Mouse (Mus musculus) adrenal gland, adult 2 months (tissue): ENCODE results near the gene Hrasls. TPM values are rescaled to one million over a fixed set of nuclear protein-coding genes. Genes with fewer than 3 reads are reported as not detected.
A peak's percentile ranks its signal among the peaks of the same experiment; 100 is the strongest.

Experiments used
- DNase-seq: peaks from one replicate; pipeline ENCODE4 v3.0.0; 2021
- long read RNA-seq: library from polyadenylated mRNA; stranded (forward); transcript quantifications from one replicate; pipeline ENCODE4 v2.0.0, GENCODE M21; 2021
- polyA plus RNA-seq: library from polyadenylated mRNA; depleted of rRNA; stranded (reverse); fragments of >200 nt; gene quantifications from 2 replicates; pipeline ENCODE4 v1.2.3, GENCODE M21; 2012; rRNA removed
- total RNA-seq, 2 experiments: library from RNA; stranded (reverse); gene quantifications; 2 replicates each; pipeline ENCODE4 v1.2.3; 2021

Hrasls gene
- 1 to 10 TPM; 1.7 to 7.1 TPM for total RNA-seq
- polyA plus RNA-seq = 2.5 and 3.1 TPM in 2 replicates
- long read RNA-seq, partial matches to known transcripts = 0 of 1 reads
- long read RNA-seq, other reads (novel, unspliced or antisense) = 0 of 1 reads

DNA sequence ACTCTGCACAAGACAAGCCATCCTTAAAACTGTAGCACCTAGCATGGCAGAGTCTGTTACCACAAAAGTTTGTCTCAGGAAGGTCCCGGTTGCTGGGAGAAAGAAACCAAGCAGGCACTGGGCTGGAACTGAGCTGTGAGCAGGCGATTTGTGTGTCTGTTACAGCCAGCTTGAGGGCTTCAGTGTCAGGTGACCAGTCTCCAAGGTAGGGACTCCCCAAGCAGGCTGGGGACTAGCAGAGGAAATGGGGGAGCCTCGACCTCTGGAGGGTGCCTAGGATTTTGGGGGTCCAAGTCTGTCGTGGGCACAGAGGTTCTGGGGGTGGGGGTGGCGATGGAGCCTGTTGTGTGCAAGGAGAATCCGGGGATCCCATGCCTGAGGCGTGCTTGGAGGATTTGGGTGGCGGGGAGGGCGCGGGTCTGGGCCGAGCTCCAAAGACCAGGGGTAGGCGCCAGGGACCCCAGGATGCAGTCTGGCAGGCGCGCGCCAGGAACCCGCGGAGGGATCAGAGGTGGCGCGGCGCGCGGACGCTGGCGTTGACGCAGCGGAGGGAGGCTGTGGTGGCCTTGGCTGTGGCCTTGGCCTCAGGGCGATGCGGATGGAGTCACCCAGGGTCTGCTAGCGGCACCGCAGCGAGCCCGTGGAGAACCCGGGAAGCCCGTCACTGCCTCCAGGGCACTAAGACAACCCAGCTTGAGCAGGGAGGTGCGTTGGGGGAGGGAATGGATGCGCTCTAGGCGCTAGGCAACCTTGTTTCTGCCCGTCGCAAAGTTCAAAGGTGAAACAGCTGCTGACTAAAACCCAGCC, at the start of gene Hrasls:
Hrasls (plus strand) TSS at position 91 of the 807 bp plus-strand sequence.
- DNase-seq = peak; percentile 90

DNA sequence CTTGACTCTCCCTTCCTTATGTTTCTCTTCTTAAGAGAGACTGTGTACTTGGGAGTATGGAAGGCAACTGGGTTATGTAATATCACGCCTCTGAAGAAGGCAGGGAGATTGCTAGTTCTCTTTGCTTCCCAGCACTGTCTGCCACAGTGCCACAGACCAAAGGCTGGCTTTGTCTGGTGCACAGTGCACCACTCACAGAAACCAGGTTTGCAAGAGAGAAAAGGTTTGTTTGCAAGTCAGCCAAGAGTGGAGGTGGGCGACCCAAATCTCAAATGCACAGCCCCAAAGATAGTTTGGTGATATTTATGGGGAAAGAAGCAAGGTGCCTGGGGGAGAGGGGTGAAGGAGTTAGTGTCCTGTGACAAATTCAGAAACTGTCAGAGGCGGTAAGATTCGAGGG, 47.2 kb upstream of the Hrasls start:
- DNase-seq = no peak

DNA sequence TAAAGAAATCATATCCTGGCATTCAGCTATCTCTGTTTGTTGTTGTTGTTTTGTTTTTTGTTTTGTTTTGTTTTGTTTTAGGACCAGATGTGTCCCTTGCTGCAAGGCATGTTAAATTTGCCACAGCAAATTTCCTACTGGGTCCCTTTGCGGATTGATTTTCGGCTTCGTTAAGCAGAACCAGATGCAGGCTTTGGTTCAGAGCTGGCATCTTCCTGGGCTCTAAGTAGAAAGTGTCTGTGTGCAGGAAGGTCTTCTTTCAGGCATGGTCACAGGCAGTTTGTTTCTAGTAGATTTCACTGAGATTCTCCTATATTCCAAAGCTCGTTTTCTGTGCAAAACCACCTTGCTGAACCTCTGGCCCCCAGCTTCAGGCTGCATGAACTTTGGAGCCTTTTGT, 42.4 kb upstream of the Hrasls start:
- no peak for DNase-seq

DNA sequence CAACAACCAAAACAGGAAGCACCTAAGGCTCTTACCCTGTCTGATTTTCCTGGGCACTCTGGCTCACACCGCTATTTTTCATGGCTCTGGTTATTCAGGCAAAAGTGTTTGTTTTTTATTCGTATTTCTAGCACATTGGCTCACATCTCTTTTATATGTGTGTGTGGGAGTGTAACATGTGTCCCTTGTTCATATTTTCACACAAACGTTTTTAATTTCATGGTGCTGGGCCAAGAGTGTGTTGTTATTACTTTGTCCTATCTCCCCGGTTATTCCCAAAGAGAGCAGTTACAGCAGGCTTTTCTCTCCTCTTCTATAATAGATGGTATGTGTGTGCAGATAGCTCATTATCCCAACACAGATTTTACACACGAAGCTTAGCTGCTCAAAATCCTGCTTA, 37.8 kb upstream of the Hrasls start:
- DNase-seq = no peak

DNA sequence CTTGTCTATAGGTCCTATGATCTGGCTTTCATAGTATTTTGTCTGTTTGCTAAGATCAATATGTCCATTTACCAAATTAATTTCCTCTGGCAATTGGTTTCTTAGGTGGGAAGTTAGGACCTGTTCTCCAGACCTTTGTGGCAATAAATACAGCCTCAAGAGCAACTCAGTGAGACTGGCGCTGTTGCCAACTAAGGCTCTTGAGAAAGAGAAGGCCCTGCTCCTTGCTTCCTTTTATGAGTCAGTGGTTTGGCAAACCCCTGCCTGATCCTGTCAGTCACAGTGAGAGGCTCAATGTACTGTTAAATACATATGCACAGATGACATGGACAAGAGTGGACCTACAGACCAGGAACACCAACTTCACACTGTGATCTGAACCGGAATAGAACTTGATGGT, 36.3 kb upstream of the Hrasls start:
- DNase-seq = peak; percentile 45

DNA sequence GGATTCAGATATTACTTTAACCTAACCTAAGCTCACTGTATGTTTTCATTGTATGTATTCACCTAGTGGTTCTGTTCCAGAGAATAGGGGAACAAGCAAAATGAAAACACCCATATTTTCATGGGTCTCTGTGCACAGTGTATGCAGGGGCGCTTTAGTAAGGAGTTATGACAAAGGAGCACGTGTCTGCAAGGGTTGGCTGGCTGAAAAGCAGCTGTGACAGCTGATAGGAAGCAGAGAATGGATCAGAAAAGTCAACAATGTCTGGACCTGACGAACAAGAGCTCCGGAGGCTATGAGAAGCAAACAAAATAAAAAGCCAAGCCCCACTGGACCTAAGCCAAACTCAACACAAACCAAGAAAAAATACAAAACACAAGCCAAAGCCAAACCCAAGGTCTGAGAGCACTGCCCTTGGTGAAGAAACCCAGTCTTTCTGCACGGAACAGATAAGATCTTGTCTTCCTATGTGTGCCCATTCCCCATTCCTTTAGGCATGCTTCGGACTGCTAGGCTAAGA, 34.6 kb upstream of the Hrasls start:
- DNase-seq = peak; percentile 22

DNA sequence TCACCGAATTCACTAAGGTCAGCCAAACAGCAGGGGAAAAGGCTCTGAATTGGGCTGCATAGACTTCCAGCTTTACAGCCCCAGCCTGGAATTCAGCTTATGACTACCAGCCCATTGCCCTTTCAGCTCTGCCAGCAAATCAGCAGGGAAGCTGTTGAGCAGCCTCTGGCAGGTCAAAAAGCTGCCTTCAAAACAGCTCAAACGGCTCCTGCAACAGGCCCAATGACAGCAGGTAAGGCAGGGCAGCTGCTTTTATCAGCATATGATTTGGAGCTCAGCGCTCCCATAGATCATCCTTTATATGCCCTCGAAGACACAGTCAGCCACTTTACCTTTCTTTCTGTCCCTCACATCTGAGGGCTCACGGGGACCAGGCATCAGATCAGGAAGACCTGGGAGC, 16.6 kb upstream of the Hrasls start:
- DNase-seq = no peak

DNA sequence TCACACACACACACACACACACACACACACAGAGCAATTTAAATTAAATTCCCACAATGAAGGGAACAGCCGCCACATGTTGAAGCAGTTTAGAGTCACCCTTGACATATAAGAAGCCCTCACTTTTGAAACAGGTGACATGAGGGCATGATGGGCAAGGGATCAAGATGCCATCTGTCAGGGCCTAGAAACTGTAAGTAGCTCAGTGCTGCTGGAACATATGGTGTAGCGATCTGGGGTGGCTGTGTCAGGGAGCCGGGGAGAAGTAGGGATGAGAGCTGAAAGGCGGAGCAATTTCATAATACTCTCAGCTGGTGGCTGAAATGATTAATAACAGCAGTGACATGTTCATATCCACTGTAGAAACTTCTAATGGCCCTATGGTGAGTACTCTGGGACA, 15.5 kb upstream of the Hrasls start:
- no peak for DNase-seq

DNA sequence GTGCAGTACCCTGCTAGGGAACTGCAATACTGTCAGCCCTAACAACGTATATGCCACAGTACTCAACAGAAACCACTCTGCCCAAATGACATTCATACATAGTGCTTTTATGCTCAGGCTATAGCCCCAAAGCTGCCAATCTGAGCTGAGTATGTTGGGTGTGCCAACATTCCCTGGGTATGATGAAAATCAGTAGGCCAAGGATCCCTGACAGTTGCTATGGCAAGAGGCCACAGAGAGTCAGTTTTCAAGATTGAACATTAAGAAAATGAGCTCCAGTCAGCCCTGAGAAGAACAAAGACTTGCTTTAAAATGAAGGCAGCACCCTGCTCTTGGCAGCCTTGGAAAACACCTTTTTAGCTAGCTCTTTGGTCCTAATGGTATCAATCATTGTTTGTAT, 14.3 kb upstream of the Hrasls start:
- DNase-seq = peak; percentile 55

DNA sequence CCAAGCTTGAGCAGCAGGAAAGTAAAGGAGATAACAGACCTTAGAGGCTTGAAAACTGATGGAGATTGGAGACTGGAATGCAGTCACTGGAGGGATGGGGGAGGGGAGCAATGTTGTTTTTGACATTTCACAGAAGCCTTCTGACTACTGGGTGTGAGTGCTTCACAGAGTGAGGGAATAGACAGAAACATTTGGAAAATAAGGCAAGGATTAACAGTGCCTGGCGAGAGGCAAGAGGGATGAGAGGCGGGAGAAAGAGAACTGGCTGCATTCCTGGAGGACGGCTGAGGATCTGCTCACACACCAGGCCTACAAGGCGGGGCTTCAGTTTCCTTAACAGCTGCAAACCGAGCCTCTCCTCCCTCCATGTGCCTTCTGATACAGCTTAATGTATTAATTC, 11.0 kb upstream of the Hrasls start:
- DNase-seq = no peak

DNA sequence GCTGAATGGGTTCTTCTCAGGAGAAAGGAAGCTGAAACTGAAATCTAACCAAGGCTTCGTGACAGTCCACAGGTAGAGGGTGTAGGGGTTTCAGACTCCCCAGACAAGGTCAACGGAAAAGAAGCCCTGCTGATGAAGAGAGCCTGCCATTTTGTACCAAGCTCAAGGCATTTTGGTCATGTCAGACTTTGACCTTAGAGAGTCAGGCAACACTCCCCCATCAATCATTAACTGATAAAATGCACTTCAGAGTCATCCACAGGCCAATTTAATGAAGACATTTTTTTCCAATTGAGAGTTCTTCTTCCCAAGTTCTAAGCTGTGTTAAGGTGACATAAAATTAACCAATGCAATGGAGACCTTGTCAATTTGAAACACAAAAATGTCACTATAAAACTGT, 8.3 kb upstream of the Hrasls start:
- no peak for DNase-seq

DNA sequence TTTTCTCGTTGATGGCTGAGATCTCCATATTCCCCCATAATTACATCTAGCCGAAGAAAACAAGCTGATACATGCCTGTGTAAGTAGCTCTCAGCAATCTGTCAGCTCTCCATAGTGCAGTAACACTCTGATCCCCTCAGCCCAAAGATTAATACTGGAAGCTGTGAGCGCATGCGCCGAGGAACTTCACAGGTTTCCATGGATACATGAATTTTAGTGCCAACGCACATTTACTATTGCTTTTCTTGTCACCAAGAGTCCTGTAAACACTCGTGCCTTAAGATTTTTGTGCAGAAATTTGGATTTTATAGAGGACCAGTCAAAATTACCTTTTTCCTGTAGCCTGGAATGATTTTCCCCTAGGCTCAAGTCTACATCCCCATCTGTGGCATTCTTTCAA, 4.6 kb upstream of the Hrasls start:
- DNase-seq = no peak

DNA sequence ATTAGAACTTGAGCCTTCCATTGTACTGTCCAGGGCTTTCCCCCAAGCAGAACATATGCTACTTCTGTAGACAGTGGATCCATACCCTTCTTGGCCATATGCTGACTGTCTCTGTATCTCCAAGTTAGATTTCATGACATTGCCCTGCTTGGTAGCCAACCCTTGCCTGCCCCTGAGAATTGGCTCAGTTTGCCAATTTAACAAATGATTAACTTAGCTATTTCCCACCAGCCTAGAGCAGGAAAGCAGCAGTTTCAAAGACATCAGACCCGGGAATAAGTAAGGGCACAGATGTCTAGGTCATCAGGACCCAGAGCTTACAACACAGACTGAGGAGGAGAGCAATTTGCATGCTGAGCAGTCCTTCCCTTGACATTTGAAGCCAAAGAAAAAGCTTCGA, 3.9 kb upstream of the Hrasls start:
- DNase-seq = no peak

DNA sequence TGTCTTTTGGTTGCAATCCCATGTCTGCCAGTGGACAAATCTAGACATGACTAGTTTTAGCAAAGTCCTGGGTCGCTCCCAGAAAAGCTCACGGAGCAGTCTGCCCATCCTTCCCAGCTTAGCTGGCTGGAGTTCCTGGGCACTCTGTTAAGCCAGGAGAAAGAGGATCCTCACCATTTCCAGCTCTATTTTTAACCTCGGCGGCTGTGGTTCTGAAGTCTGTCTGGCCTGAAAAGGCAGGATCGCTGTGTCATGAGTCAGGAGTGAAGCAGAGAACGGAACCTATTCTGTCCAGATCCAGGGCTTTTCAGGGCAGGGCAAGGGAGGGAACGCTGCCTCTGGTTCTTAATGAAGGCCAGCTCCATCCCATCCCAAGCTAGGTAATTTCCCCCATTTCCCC, 654 bp upstream of the Hrasls start:
- DNase-seq = peak; percentile 39

DNA sequence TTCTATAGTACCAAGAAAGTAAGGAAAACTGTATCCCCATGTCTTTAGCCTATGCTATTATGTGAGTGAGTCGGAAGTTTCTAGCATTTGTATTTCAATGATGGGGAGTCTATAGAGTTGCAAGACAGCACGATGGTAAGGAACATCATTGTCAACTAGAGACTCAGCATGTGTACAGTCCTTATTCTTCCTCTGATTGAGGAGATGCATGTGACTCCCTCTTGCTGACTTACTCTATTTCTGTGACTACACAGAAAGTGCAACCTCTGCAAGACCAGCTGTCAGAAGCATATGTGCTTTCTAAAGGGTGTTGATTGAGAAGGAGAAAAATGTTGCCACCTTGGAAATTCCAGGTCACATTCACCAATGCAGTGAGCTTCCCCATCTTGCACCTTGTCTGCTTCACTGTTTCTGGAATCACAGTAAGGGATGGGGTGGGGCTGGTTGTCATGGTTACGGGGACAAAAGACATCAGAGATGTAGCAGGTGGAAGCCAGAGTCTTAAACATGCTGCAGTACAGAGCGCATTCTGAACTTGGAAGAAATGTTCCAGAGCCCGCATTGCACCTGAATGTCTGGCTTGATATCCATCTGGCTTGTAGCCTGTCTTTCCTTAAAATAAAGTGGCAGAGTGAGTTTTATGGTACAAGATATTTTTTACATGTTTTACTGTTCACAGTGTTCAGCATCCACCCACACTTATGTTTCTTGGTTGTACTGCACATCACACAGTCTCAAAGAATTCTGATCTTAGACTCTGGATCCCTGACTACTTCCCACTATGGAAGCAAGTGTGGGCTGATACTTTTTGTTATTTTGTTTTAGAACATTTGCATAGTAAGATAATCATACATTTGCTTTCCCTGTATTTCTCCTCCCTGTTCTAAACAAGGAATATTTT, 7.2 kb downstream of the Hrasls start:
- no peak for DNase-seq

DNA sequence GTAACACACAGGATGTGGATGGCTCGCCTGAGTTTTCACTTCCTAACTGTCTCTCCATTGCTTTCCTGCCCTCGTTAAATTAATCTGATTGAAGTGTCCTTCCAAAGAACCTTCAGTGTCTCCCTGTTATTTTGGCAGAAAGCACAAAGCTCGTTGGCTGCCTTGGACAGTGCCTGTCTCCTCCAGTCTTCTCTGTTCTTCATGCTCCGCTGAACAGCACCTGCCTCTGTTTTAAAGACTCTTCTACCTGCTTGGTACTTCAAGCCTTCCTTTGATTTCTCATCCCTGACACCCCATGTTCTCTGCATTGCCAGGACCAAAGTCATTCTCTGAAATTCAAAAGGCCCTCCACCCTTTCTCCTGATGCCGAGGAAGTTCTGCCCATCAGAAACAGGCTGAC, 26.5 kb downstream of the Hrasls start:
- DNase-seq = no peak

DNA sequence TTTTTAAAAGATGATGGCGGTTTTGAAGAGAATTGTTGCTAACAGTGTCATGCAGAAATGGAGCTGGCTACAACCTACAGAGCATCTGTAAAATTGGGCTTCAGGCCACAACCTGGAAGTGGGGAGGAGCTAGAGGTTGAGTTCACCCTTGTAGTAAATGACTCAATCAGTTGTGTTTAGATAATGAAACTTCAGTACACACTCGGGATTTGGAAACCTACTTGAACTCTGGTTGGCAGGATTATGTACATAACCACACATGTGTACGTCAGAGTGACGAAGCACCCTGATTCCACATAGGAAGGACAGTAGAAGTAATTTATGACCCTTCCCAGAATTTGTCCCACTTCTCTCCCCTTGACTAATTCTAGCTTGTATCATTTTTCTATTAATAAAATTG, 44.8 kb downstream of the Hrasls start:
- DNase-seq = no peak

Other genes starting within 250 kb of the Hrasls start
- gene Atp13a5, start 169.0 kb downstream of the Hrasls start, total RNA-seq = not detected
- not detected in 2 replicates for gene Atp13a5, start 169.0 kb downstream of the Hrasls start, polyA plus RNA-seq